Mouse (Mus musculus): ENCODE results near the gene Samd13. TPM values are rescaled to one million over a fixed set of nuclear protein-coding genes. Genes with fewer than 3 reads are reported as not detected.

Gene Samd13
- polyA plus RNA-seq, 1 experiment from 2014 or later: 1.2 TPM

DNA sequence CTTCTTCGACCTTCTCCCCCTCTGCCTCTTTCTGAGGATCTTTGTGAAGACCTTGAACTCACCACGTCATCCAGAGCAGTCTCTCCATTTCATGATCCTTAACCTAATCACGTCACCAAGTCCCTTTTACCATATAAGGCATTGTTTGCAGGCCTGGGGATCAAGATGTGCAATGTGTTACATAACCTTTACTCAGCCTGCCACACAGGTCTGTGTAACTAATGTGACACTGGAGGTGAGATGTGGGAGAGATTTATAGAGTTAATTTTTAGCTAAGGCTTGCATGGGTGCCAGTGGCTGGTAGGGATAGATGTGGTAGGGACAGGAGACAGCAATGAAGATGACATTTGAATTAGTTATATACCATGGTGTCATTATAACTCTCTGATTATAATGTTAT is 23.0 kb upstream of the Samd13 start:
- ATAC-seq (ENCODE audit: low FRiP score, low TSS enrichment): no peak
- Histone ChIP-seq H3K36me3 (ENCODE audit: control insufficient read depth, insufficient read depth, low read length) (no peaks in the 10 kb centered on the region), H3K4me1 (ENCODE audit: control insufficient read depth, insufficient read depth, low read length) (no peaks in the 10 kb centered on the region), H3K9ac (ENCODE audit: low read depth, low read length) (no peak overlapping the region), H3K27ac (ENCODE audit: low read depth, low read length) (no peak overlapping the region), H3K4me3 (ENCODE audit: low read length) (no peak overlapping the region), H3K9me3 (ENCODE audit: control insufficient read depth, low read length) (no peaks in the 10 kb centered on the region), H3K27me3 (ENCODE audit: control insufficient read depth, insufficient read depth, low read length) (no peaks in the 10 kb centered on the region), H3K4me2 (replicated peaks; ENCODE audit: low read depth, low read length) (no peak overlapping the region)
- WGBS: 66% methylated on average over 3 of the region's 3 CpGs

DNA sequence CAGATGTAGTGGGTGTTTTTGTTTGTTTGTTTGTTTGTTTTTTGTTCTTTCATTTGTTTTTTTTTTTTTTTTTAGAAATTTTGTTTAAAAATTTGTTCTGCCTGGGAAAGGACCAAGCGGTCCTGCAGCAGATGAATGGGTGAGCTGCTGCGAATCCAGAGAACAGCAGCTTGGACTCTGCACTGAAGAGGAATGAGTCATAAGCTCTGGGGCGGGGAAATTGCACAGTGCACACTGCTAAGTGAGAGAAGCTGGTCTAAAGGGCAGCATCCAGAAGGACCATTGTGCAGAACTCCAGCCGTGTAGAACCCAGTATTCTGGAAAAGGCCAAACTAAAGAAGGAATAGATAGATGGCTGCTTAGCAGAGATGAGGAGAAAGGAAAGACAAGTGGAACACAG is 18.7 kb upstream of the Samd13 start:
- no peak overlapping the region for H3K9ac ChIP-seq (ENCODE audit: low read depth, low read length)
- H3K4me3 ChIP-seq (ENCODE audit: low read length): no peak overlapping the region
- no peaks in the 10 kb centered on the region for H3K4me1 ChIP-seq (ENCODE audit: control insufficient read depth, insufficient read depth, low read length)
- 88% methylated on average over 4 of the region's 4 CpGs for WGBS
- H3K4me2 ChIP-seq (replicated peaks; ENCODE audit: low read depth, low read length): no peak overlapping the region
- H3K9me3 ChIP-seq (ENCODE audit: control insufficient read depth, low read length): no peaks in the 10 kb centered on the region
- ATAC-seq (ENCODE audit: low FRiP score, low TSS enrichment): no peak
- no peak overlapping the region for H3K27ac ChIP-seq (ENCODE audit: low read depth, low read length)
- no peaks in the 10 kb centered on the region for H3K27me3 ChIP-seq (ENCODE audit: control insufficient read depth, insufficient read depth, low read length)
- H3K36me3 ChIP-seq (ENCODE audit: control insufficient read depth, insufficient read depth, low read length): no peaks in the 10 kb centered on the region

DNA sequence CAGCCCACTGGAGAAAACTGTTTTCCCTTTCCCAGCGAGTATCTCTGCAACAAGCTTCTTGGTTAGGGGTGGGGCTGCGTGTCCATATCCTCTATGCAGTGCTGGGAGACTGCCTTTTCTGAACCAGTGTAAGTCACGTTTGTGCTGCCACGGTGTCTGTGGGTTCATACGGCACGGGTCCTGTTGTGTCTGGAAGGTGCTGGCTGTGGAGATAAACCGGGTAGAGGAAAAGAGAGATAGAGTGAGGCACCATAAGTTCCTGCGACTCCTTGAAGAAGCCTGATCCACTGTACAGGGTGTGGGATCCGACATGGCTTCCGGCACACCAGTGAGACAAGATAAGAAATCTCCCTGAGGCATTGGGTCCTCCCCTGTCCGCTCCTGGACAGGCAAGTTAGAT is 14.7 kb upstream of the Samd13 start:
- no peak overlapping the region for H3K4me3 ChIP-seq (ENCODE audit: low read length)
- H3K4me1 ChIP-seq (ENCODE audit: control insufficient read depth, insufficient read depth, low read length): no peaks in the 10 kb centered on the region
- H3K9ac ChIP-seq (ENCODE audit: low read depth, low read length): no peak overlapping the region
- WGBS: 79% methylated on average over 11 of the region's 11 CpGs
- no peak overlapping the region for H3K4me2 ChIP-seq (replicated peaks; ENCODE audit: low read depth, low read length)
- H3K36me3 ChIP-seq (ENCODE audit: control insufficient read depth, insufficient read depth, low read length): no peaks in the 10 kb centered on the region
- no peak overlapping the region for H3K27ac ChIP-seq (ENCODE audit: low read depth, low read length)
- ATAC-seq (ENCODE audit: low FRiP score, low TSS enrichment): no peak
- H3K27me3 ChIP-seq (ENCODE audit: control insufficient read depth, insufficient read depth, low read length): no peaks in the 10 kb centered on the region
- no peaks in the 10 kb centered on the region for H3K9me3 ChIP-seq (ENCODE audit: control insufficient read depth, low read length)

DNA sequence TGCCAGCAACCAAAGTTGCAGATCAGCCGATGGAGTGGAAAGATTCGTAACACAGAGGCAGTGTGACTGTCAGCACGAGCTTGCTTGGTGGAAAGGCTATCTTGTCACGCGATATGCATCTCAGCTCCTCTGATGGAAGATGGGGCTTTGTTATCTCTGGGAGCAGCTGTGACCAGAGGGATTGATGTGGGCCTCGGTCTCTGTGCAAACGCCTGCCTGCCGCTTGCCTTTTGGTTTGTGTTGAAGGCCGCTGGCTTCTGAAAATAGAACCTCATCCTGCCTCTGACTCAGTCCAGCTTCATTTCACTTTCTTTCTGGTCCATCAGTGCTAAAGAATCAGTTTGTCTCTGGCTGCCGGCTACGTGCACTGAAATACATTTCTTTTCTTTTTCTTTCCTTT is 13.6 kb upstream of the Samd13 start:
- Histone ChIP-seq H3K27me3 (ENCODE audit: control insufficient read depth, insufficient read depth, low read length) (no peaks in the 10 kb centered on the region), H3K9ac (ENCODE audit: low read depth, low read length) (no peak overlapping the region), H3K9me3 (ENCODE audit: control insufficient read depth, low read length) (no peaks in the 10 kb centered on the region), H3K4me3 (ENCODE audit: low read length) (no peak overlapping the region), H3K36me3 (ENCODE audit: control insufficient read depth, insufficient read depth, low read length) (no peaks in the 10 kb centered on the region), H3K4me2 (replicated peaks; ENCODE audit: low read depth, low read length) (no peak overlapping the region), H3K27ac (ENCODE audit: low read depth, low read length) (no peak overlapping the region), H3K4me1 (ENCODE audit: control insufficient read depth, insufficient read depth, low read length) (no peaks in the 10 kb centered on the region)
- no peak for ATAC-seq (ENCODE audit: low FRiP score, low TSS enrichment)
- 46% methylated on average over 11 of the region's 11 CpGs for WGBS

DNA sequence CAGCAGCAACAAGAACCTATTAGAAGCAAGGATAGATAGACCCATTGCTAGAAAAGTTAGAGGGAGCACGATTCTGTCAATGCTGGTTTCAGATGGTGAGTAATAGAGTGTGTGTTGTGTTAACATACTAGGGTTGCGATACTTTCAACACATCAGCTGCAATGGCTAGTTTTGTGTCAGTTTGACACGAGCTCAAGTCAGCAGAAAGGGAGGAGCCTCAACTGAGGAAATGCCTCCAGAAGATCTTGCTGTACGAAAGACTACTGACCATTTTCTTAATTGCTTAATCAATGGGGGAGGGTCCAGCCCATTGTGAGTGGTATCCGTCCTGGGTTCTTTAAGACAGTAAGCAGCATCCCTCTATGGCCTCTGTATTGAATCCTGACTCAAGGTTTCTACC is 7.2 kb upstream of the Samd13 start:
- Histone ChIP-seq H3K27me3 (ENCODE audit: control insufficient read depth, insufficient read depth, low read length) (no peaks in the 10 kb centered on the region), H3K4me2 (replicated peaks; ENCODE audit: low read depth, low read length) (no peak overlapping the region), H3K9ac (ENCODE audit: low read depth, low read length) (no peak overlapping the region), H3K36me3 (ENCODE audit: control insufficient read depth, insufficient read depth, low read length) (no peaks in the 10 kb centered on the region), H3K4me3 (ENCODE audit: low read length) (no peak overlapping the region), H3K4me1 (ENCODE audit: control insufficient read depth, insufficient read depth, low read length) (no peaks in the 10 kb centered on the region), H3K27ac (ENCODE audit: low read depth, low read length) (no peak overlapping the region), H3K9me3 (ENCODE audit: control insufficient read depth, low read length) (no peaks in the 10 kb centered on the region)
- WGBS: 83% methylated on average over 5 of the region's 5 CpGs
- no peak for ATAC-seq (ENCODE audit: low FRiP score, low TSS enrichment)

DNA sequence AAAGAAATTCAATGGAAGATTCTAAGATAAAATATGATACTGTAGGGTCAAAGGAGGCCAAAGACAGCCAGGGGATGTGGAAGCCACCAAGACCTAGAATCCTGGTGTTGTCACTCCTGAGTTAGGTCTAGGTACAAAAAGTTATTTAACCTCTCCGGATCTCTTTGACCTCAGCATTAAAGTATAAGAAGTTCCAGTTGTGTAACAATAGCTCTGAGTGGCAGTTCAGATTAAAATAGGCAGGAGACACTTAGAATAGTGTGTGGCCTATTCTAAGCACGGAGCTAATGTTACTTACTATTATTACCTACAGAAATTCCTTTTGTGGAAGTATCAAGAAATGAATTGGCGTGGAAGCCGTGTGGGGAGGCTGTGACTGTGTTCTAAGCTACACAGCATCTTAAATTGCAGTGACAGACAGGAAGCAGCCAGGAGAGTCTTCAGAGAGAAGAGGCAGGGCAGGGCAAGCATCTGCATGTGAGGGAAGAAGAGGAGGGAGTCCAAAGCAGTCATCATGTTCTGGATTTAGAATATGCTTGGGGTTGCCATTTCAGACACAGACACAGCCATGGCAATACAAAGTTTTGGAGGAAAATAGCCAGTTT is 1.8 kb upstream of the Samd13 start:
- Histone ChIP-seq H3K4me3 (ENCODE audit: low read length) (no peak overlapping the region), H3K36me3 (ENCODE audit: control insufficient read depth, insufficient read depth, low read length) (no peaks in the 10 kb centered on the region), H3K4me1 (ENCODE audit: control insufficient read depth, insufficient read depth, low read length) (no peaks in the 10 kb centered on the region), H3K9me3 (ENCODE audit: control insufficient read depth, low read length) (no peaks in the 10 kb centered on the region), H3K27me3 (ENCODE audit: control insufficient read depth, insufficient read depth, low read length) (no peaks in the 10 kb centered on the region), H3K27ac (ENCODE audit: low read depth, low read length) (no peak overlapping the region), H3K4me2 (replicated peaks; ENCODE audit: low read depth, low read length) (no peak overlapping the region), H3K9ac (ENCODE audit: low read depth, low read length) (no peak overlapping the region)
- WGBS: 84% methylated on average over 4 of the region's 4 CpGs
- no peak for ATAC-seq (ENCODE audit: low FRiP score, low TSS enrichment)

DNA sequence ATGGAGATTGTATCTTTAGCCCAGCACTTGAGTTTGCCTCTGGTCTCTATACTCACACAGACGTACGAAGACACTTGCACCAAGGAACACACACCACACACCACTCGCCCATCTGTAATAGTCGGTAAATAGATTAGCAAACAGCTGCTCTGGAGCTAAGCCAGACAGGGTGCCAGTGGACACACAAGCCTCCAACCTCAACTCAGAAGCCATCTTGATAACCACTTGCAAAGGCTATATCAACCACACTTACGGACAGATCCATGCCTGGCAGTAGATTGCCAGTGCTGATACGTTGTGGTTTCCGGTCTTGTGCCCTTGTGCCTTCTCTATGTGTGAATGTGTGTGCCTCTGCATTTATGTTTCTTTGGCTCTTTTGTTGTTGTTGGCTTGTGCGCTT is 1.0 kb upstream of the Samd13 start:
- Histone ChIP-seq H3K9me3 (ENCODE audit: control insufficient read depth, low read length) (no peaks in the 10 kb centered on the region), H3K9ac (ENCODE audit: low read depth, low read length) (no peak overlapping the region), H3K36me3 (ENCODE audit: control insufficient read depth, insufficient read depth, low read length) (no peaks in the 10 kb centered on the region), H3K4me1 (ENCODE audit: control insufficient read depth, insufficient read depth, low read length) (no peaks in the 10 kb centered on the region), H3K4me2 (replicated peaks; ENCODE audit: low read depth, low read length) (no peak overlapping the region; the same call in 1 of the 2 replicates), H3K27me3 (ENCODE audit: control insufficient read depth, insufficient read depth, low read length) (no peaks in the 10 kb centered on the region), H3K4me3 (ENCODE audit: low read length) (no peak overlapping the region), H3K27ac (ENCODE audit: low read depth, low read length) (no peak overlapping the region)
- 90% methylated on average over 8 of the region's 8 CpGs for WGBS
- ATAC-seq (ENCODE audit: low FRiP score, low TSS enrichment): no peak

DNA sequence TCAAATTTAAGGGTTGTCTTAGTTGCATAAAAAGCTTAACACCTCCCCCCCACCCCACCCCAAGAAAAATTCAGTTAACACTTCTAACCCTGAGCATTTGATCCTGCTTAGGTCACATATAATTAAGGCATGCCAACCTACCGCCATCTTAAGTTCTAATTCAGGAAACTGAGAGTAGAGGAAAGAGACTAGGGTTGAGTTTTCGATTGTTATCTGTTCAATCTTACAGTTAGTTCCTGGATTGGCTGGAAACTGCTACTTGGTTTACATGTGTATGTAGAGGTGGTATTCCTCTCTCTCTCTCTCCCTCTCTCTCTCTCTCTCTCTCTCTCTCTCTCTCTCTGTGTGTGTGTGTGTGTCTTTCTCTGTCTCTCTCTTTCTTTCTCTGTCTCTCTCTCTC is 2.3 kb downstream of the Samd13 start:
- H3K4me3 ChIP-seq (ENCODE audit: low read length): no peak overlapping the region
- 73% methylated on average over 2 of the region's 2 CpGs for WGBS
- H3K4me2 ChIP-seq (replicated peaks; ENCODE audit: low read depth, low read length): no peak overlapping the region
- no peak for ATAC-seq (ENCODE audit: low FRiP score, low TSS enrichment)
- no peaks in the 10 kb centered on the region for H3K27me3 ChIP-seq (ENCODE audit: control insufficient read depth, insufficient read depth, low read length)
- no peaks in the 10 kb centered on the region for H3K9me3 ChIP-seq (ENCODE audit: control insufficient read depth, low read length)
- no peaks in the 10 kb centered on the region for H3K36me3 ChIP-seq (ENCODE audit: control insufficient read depth, insufficient read depth, low read length)
- no peaks in the 10 kb centered on the region for H3K4me1 ChIP-seq (ENCODE audit: control insufficient read depth, insufficient read depth, low read length)
- no peak overlapping the region for H3K27ac ChIP-seq (ENCODE audit: low read depth, low read length)
- H3K9ac ChIP-seq (ENCODE audit: low read depth, low read length): no peak overlapping the region

DNA sequence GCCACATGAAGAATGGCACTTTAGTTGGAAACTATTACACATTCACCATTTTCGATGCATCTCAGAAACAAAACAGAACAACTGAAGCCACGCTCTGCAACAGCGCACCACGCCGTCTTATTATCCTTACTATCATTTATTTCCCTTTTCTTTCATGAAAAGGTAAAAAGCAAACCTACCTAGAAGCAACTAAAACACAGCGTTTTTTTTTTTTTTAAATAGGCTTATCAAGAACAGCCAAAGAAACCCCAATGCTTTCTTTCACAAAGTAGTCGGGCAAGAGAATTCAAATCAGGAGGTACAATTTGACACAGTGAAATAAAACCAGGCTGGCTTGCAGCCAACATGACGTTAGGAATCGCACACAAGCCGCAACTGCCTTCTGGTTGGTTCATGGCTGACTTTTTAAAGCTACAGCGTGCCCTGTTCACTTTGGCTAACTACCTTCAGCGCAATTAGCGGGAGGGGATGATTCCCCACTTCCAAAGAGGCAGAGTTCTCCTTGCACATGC is 3.2 kb downstream of the Samd13 start:
- peak overlapping the region; percentile 30 for H3K4me2 ChIP-seq (replicated peaks; ENCODE audit: low read depth, low read length)
- H3K9me3 ChIP-seq (ENCODE audit: control insufficient read depth, low read length): no peaks in the 10 kb centered on the region
- no peaks in the 10 kb centered on the region for H3K4me1 ChIP-seq (ENCODE audit: control insufficient read depth, insufficient read depth, low read length)
- no peaks in the 10 kb centered on the region for H3K27me3 ChIP-seq (ENCODE audit: control insufficient read depth, insufficient read depth, low read length)
- H3K4me3 ChIP-seq (ENCODE audit: low read length): peak overlapping the region; percentile 8; the same call in 1 of the 2 replicates
- WGBS: 47% methylated on average over 13 of the region's 13 CpGs
- no peaks in the 10 kb centered on the region for H3K36me3 ChIP-seq (ENCODE audit: control insufficient read depth, insufficient read depth, low read length)
- no peak for ATAC-seq (ENCODE audit: low FRiP score, low TSS enrichment)
- H3K27ac ChIP-seq (ENCODE audit: low read depth, low read length): no peak overlapping the region
- no peak overlapping the region for H3K9ac ChIP-seq (ENCODE audit: low read depth, low read length)
